Mouse (Mus musculus) splenic B cell, adult 2 months (primary cell): ENCODE data around the gene Tpst1.

Experiments used
- DNase-seq: peaks from one replicate; pipeline ENCODE4 v3.0.0-alpha.2; 2011; ENCODE audit warnings: low read depth, low spot score
- H3K27me3 ChIP-seq: 2 replicates; pipeline ENCODE4 v1.6.1; 2012; ENCODE audit warnings: mild to moderate bottlenecking, low read length, moderate library complexity, mixed read lengths; ENCODE audit not compliant: control insufficient read depth, poor library complexity, insufficient read depth, severe bottlenecking
- H3K36me3 ChIP-seq: 2 replicates; pipeline ENCODE4 v1.6.1; 2012; ENCODE audit warnings: mild to moderate bottlenecking, low read length, moderate library complexity, mixed read lengths; ENCODE audit not compliant: control insufficient read depth, poor library complexity, insufficient read depth, severe bottlenecking

Tpst1 gene

GRCm38 (mm10) chr5:130046589-130046988, 26.5 kb upstream of the Tpst1 start:
- no peak for DNase-seq
- H3K27me3 ChIP-seq, result no peaks in the 10 kb centered on the region

GRCm38 (mm10) chr5:130047013-130047412, 26.1 kb upstream of the Tpst1 start:
- Histone ChIP-seq H3K27me3 (no peaks in the 10 kb centered on the region), H3K36me3 (peaks cover 8% of the 10 kb centered on the region)
- peak; percentile 36 for DNase-seq

More at GRCm38 (mm10) chr5:130046589-130046988, 26.5 kb upstream of the Tpst1 start:
- H3K36me3 ChIP-seq, result peaks cover 7% of the 10 kb centered on the region

- Histone ChIP-seq H3K36me3 (peaks cover 6% of the 10 kb centered on the region), H3K27me3 (no peaks in the 10 kb centered on the region)
- DNase-seq, result no peak
Measured at GRCm38 (mm10) chr5:130048786-130049520, 24.2 kb upstream of the Tpst1 start.

- H3K36me3 ChIP-seq, result peaks cover 6% of the 10 kb centered on the region
- H3K27me3 ChIP-seq, result no peaks in the 10 kb centered on the region
- DNase-seq, result no peak
Measured at GRCm38 (mm10) chr5:130050416-130050815, 22.7 kb upstream of the Tpst1 start.

- H3K36me3 ChIP-seq, result peaks cover 6% of the 10 kb centered on the region
- no peak for DNase-seq
Measured at GRCm38 (mm10) chr5:130051073-130051860, 21.9 kb upstream of the Tpst1 start.

GRCm38 (mm10) chr5:130052510-130052909, 20.6 kb upstream of the Tpst1 start:
- no peak for DNase-seq
- Histone ChIP-seq H3K27me3 (no peaks in the 10 kb centered on the region), H3K36me3 (peaks cover 6% of the 10 kb centered on the region)

More at GRCm38 (mm10) chr5:130051073-130051860, 21.9 kb upstream of the Tpst1 start:
- no peaks in the 10 kb centered on the region for H3K27me3 ChIP-seq

- DNase-seq, result no peak
Measured at GRCm38 (mm10) chr5:130052955-130053354, 20.2 kb upstream of the Tpst1 start.

GRCm38 (mm10) chr5:130055688-130056087, 17.4 kb upstream of the Tpst1 start:
- no peak for DNase-seq
- peaks cover 10% of the 10 kb centered on the region for H3K36me3 ChIP-seq
- H3K27me3 ChIP-seq, result no peaks in the 10 kb centered on the region

More at GRCm38 (mm10) chr5:130052955-130053354, 20.2 kb upstream of the Tpst1 start:
- peaks cover 6% of the 10 kb centered on the region for H3K36me3 ChIP-seq
- H3K27me3 ChIP-seq, result no peaks in the 10 kb centered on the region

GRCm38 (mm10) chr5:130056303-130056702, 16.8 kb upstream of the Tpst1 start:
- no peak for DNase-seq
- no peaks in the 10 kb centered on the region for H3K27me3 ChIP-seq
- peaks cover 8% of the 10 kb centered on the region for H3K36me3 ChIP-seq

GRCm38 (mm10) chr5:130059413-130060328, 13.5 kb upstream of the Tpst1 start:
- DNase-seq, result no peak
- Histone ChIP-seq H3K27me3 (no peaks in the 10 kb centered on the region), H3K36me3 (peaks cover 4% of the 10 kb centered on the region; the same call in 1 of the 2 replicates)

- Histone ChIP-seq H3K27me3 (no peaks in the 10 kb centered on the region), H3K36me3 (peaks cover 4% of the 10 kb centered on the region; the same call in 1 of the 2 replicates)
- DNase-seq, result no peak
Measured at GRCm38 (mm10) chr5:130060329-130060665, 12.8 kb upstream of the Tpst1 start.

- H3K27me3 ChIP-seq, result no peaks in the 10 kb centered on the region
- peak; percentile 79 for DNase-seq
- H3K36me3 ChIP-seq, result peaks cover 4% of the 10 kb centered on the region; the same call in 1 of the 2 replicates
Measured at GRCm38 (mm10) chr5:130062096-130062495, 11.0 kb upstream of the Tpst1 start.

GRCm38 (mm10) chr5:130063760-130064159, 9.4 kb upstream of the Tpst1 start:
- DNase-seq, result no peak

GRCm38 (mm10) chr5:130065579-130065978, 7.5 kb upstream of the Tpst1 start:
- peak; percentile 56 for DNase-seq
- H3K36me3 ChIP-seq, result no peaks in the 10 kb centered on the region
- H3K27me3 ChIP-seq, result no peaks in the 10 kb centered on the region

More at GRCm38 (mm10) chr5:130063760-130064159, 9.4 kb upstream of the Tpst1 start:
- no peaks in the 10 kb centered on the region for H3K27me3 ChIP-seq
- peaks cover 4% of the 10 kb centered on the region; the same call in 1 of the 2 replicates for H3K36me3 ChIP-seq
